Mouse (Mus musculus) heart, adult 11 months (tissue): ENCODE results near the gene Gpr65.
"Not testable (repeated sequence)": the region's sequence is repeated elsewhere in the genome, so short reads cannot be mapped to it uniquely, and the experiment has no call there.

Experiments
- DNase-seq: peaks from one replicate; pipeline ENCODE4 v3.0.0; 2022

Gene Gpr65

GRCm38 (mm10) chr12:98268441-98269369 is at the start of gene Gpr65:
Gene Gpr65, plus strand, starts transcription at chr12:98268635.
- DNase-seq = no peak

GRCm38 (mm10) chr12:98223286-98223685 is 45.1 kb upstream of the Gpr65 start:
- no peak for DNase-seq

- DNase-seq = no peak
These were observed 41.4 kb upstream of the Gpr65 start for GRCm38 (mm10) chr12:98227037-98227436.

GRCm38 (mm10) chr12:98238478-98238877 is 30.0 kb upstream of the Gpr65 start:
- DNase-seq = not testable (repeated sequence)

GRCm38 (mm10) chr12:98244161-98244560 is 24.3 kb upstream of the Gpr65 start:
- no peak for DNase-seq

- DNase-seq = no peak
These were observed 23.6 kb upstream of the Gpr65 start for GRCm38 (mm10) chr12:98244865-98245264.

- no peak for DNase-seq
These were observed 21.6 kb upstream of the Gpr65 start for GRCm38 (mm10) chr12:98246835-98247234.

- DNase-seq = no peak
These were observed 18.8 kb upstream of the Gpr65 start for GRCm38 (mm10) chr12:98249671-98250070.

- no peak for DNase-seq
These were observed 18.1 kb upstream of the Gpr65 start for GRCm38 (mm10) chr12:98250327-98250726.

- no peak for DNase-seq
These were observed 16.0 kb upstream of the Gpr65 start for GRCm38 (mm10) chr12:98252417-98252816.

GRCm38 (mm10) chr12:98255373-98255995 is 13.0 kb upstream of the Gpr65 start:
- DNase-seq = no peak

GRCm38 (mm10) chr12:98258371-98258844 is 10.0 kb upstream of the Gpr65 start:
- DNase-seq = no peak

- peak; percentile 99 for DNase-seq
These were observed 9.5 kb upstream of the Gpr65 start, which contains the start of gene Galc for GRCm38 (mm10) chr12:98258845-98259517. Gene Galc, minus strand, starts transcription at chr12:98259459.

GRCm38 (mm10) chr12:98259518-98259852 is 8.9 kb upstream of the Gpr65 start:
- no peak for DNase-seq

- DNase-seq = peak; percentile 92
These were observed 2.7 kb upstream of the Gpr65 start for GRCm38 (mm10) chr12:98265697-98266096.

- DNase-seq = no peak
These were observed 1.6 kb downstream of the Gpr65 start for GRCm38 (mm10) chr12:98269791-98270745.

GRCm38 (mm10) chr12:98270810-98271566 is 2.6 kb downstream of the Gpr65 start:
- DNase-seq = peak; percentile 80

- peak; percentile 68 for DNase-seq
These were observed 4.0 kb downstream of the Gpr65 start for GRCm38 (mm10) chr12:98272433-98272832.

- peak; percentile 45 for DNase-seq
These were observed 12.1 kb downstream of the Gpr65 start for GRCm38 (mm10) chr12:98280530-98280929.

- peak; percentile 1 for DNase-seq
These were observed 12.6 kb downstream of the Gpr65 start for GRCm38 (mm10) chr12:98280996-98281395.

GRCm38 (mm10) chr12:98282776-98283486 is 14.5 kb downstream of the Gpr65 start:
- DNase-seq = peak; percentile 40
